Mouse (Mus musculus) embryonic facial prominence, embryonic 13.5 days (tissue): Measurements from ENCODE around the gene Pla1a. TPM values are rescaled to one million over a fixed set of nuclear protein-coding genes. Genes with fewer than 3 reads are reported as not detected.

Source experiments
- ATAC-seq: fragments of 200-750 bp; cut with Nextera tagmentation; 2 replicates; pipeline ENCODE4 v1.8.0; 2017; ENCODE audit warnings: low read depth; ENCODE audit not compliant: insufficient number of reproducible peaks, insufficient read depth, low FRiP score, low TSS enrichment
- H3K27ac ChIP-seq: fragments of 300-500 bp; sonication (generic); 2 replicates; pipeline ENCODE4 v1.5.1; 2015; ENCODE audit warnings: moderate library complexity, mild to moderate bottlenecking, inconsistent platforms
- H3K27me3 ChIP-seq: fragments of 300-500 bp; sonication (generic); 2 replicates; pipeline ENCODE4 v1.6.1; 2015; ENCODE audit warnings: mild to moderate bottlenecking, inconsistent platforms
- H3K36me3 ChIP-seq: fragments of 300-500 bp; sonication (generic); 2 replicates; pipeline ENCODE4 v1.6.1; 2015; ENCODE audit warnings: mild to moderate bottlenecking, inconsistent platforms
- H3K4me1 ChIP-seq: fragments of 300-500 bp; sonication (generic); 2 replicates; pipeline ENCODE4 v1.6.1; 2015; ENCODE audit warnings: inconsistent platforms
- H3K4me2 ChIP-seq: fragments of 300-500 bp; sonication (generic); 2 replicates; pipeline ENCODE4 v1.6.1; 2015; ENCODE audit warnings: moderate library complexity, mild to moderate bottlenecking, inconsistent platforms
- H3K4me3 ChIP-seq: fragments of 300-500 bp; sonication (generic); 2 replicates; pipeline ENCODE4 v1.5.1; 2015; ENCODE audit warnings: mild to moderate bottlenecking, inconsistent platforms
- H3K9ac ChIP-seq: fragments of 300-500 bp; sonication (generic); 2 replicates; pipeline ENCODE4 v1.6.1; 2015; ENCODE audit warnings: mild to moderate bottlenecking, inconsistent platforms
- H3K9me3 ChIP-seq: fragments of 300-500 bp; sonication (generic); 2 replicates; pipeline ENCODE4 v1.6.1; 2016; ENCODE audit warnings: inconsistent platforms
- WGBS: fragments of 180-500 bp; shearing (Covaris S2); methylation state at CpG from one replicate; pipeline ENCODE4 v1.1.7; 2015; ENCODE audit warnings: mixed read lengths; 5-methylcytosine and 5-hydroxymethylcytosine counted together
- polyA plus RNA-seq: library from polyadenylated mRNA; unstranded; fragments of >200 nt; fragmentation: Nextera tagmentation; extraction: Ambion mirVana; gene quantifications from 2 replicates; pipeline ENCODE4 v1.2.1, GENCODE M21; 2015

Gene Pla1a
- polyA plus RNA-seq, 1 experiment from 2014 or later: 0.20 TPM

DNA sequence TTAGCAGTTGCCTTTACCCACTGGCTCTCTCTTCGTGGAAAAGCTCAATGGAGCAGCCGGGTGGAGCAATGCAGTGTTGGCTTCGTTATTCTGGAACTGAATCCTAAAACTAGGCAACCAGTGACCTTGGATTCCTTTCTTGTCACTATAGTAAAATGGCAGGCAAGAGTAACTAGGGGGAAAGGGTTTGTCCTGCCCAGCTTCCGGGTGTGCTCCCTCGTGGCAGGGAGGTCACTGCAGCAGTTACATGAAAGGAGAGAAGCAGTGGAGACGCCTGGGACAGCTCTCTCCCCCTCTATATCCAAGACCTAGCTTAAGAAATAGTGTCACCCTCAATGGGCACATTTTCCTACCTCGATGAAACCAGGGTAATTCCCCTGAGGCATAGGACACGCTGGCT lies 36.5 kb upstream of the Pla1a start:
- no peaks in the 10 kb centered on the region for H3K36me3 ChIP-seq
- H3K27me3 ChIP-seq: no peaks in the 10 kb centered on the region
- 63% methylated on average over 8 of the region's 8 CpGs for WGBS
- no peaks in the 10 kb centered on the region for H3K9me3 ChIP-seq
- H3K4me1 ChIP-seq: no peaks in the 10 kb centered on the region
- no peak overlapping the region for H3K4me2 ChIP-seq
- no peak for ATAC-seq
- no peak overlapping the region for H3K9ac ChIP-seq
- H3K4me3 ChIP-seq: no peak overlapping the region
- no peak overlapping the region for H3K27ac ChIP-seq

DNA sequence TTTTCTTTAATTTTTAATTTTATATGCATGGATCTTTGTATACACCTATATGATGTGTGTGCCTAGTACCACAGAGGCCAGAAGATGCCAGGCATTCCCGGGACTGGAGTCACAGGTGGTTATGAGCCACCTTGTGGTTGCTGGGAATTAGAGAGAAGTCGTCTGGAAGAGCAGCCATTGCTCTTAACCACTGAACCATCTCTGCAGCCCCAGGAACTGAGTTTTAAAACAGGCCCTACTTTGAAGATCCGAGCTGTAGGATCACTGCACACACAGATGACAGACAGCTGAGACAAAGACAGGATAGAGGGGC lies 35.7 kb upstream of the Pla1a start:
- H3K4me2 ChIP-seq: no peak overlapping the region
- H3K27me3 ChIP-seq: no peaks in the 10 kb centered on the region
- H3K9me3 ChIP-seq: no peaks in the 10 kb centered on the region
- WGBS: 41% methylated on average over 3 of the region's 3 CpGs
- no peaks in the 10 kb centered on the region for H3K36me3 ChIP-seq
- no peaks in the 10 kb centered on the region for H3K4me1 ChIP-seq
- H3K9ac ChIP-seq: no peak overlapping the region
- no peak for ATAC-seq
- H3K27ac ChIP-seq: no peak overlapping the region
- H3K4me3 ChIP-seq: no peak overlapping the region

- Histone ChIP-seq H3K4me2 (no peak overlapping the region), H3K9ac (no peak overlapping the region), H3K4me3 (no peak overlapping the region), H3K36me3 (no peaks in the 10 kb centered on the region), H3K27ac (no peak overlapping the region), H3K4me1 (no peaks in the 10 kb centered on the region), H3K27me3 (no peaks in the 10 kb centered on the region), H3K9me3 (no peaks in the 10 kb centered on the region)
- ATAC-seq: no peak
- WGBS: 77% methylated on average over 8 of the region's 8 CpGs
Measured at GRCm38 (mm10) chr16:38467917-38468705, 35.2 kb upstream of the Pla1a start.

- Histone ChIP-seq H3K27ac (no peak overlapping the region), H3K36me3 (no peaks in the 10 kb centered on the region), H3K9ac (no peak overlapping the region), H3K4me3 (no peak overlapping the region), H3K27me3 (no peaks in the 10 kb centered on the region), H3K4me1 (no peaks in the 10 kb centered on the region), H3K4me2 (no peak overlapping the region), H3K9me3 (no peaks in the 10 kb centered on the region)
- 84% methylated on average over 13 of the region's 13 CpGs for WGBS
- ATAC-seq: no peak
Measured at GRCm38 (mm10) chr16:38467091-38467916, 34.4 kb upstream of the Pla1a start.

DNA sequence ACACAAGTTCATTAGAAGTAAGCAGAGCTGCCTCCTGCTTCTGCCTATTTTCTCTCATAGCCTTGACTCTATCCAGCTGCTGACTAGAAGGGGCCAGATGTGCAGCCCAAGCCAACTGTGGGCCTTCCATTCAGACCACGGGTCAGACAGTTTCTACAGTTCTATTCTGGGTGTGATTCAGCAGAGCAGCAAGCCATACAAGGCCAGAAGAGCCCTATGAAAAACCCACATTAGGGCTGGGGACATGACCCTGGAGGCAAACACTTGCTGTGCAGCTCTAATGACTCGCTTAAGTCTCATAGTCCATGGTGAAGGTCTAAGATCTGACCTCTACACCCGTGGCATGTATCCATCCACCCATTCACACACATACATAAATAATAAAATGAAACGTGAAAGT lies 33.1 kb upstream of the Pla1a start:
- Histone ChIP-seq H3K4me3 (no peak overlapping the region), H3K9me3 (no peaks in the 10 kb centered on the region), H3K27ac (no peak overlapping the region), H3K4me1 (no peaks in the 10 kb centered on the region), H3K36me3 (no peaks in the 10 kb centered on the region), H3K9ac (no peak overlapping the region), H3K27me3 (no peaks in the 10 kb centered on the region), H3K4me2 (no peak overlapping the region)
- WGBS: 83% methylated on average over 4 of the region's 4 CpGs
- no peak for ATAC-seq

DNA sequence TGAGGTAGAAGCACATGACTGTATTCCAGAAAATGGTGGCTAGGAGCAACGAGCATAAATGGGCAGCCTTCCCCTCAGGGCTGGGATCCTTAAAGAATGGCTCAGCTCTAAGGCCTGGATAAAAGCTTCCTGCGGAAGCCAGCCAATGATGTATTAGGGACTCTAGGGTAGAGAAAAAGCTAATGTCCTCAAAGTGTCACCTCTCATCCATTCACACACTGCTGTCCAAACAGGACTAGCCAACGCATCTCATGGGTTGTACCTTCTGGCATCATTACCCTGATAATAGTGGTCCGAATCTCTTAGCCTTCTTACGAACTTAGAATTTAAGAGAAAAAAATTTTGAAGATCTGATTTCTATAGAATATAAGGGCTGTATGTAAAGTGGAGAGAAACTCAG lies 30.4 kb upstream of the Pla1a start:
- no peaks in the 10 kb centered on the region for H3K4me1 ChIP-seq
- no peak overlapping the region for H3K9ac ChIP-seq
- H3K36me3 ChIP-seq: no peaks in the 10 kb centered on the region
- no peak overlapping the region for H3K4me2 ChIP-seq
- no peaks in the 10 kb centered on the region for H3K9me3 ChIP-seq
- no peak overlapping the region for H3K27ac ChIP-seq
- 88% methylated on average over 5 of the region's 5 CpGs for WGBS
- H3K27me3 ChIP-seq: no peaks in the 10 kb centered on the region
- no peak for ATAC-seq
- no peak overlapping the region for H3K4me3 ChIP-seq

DNA sequence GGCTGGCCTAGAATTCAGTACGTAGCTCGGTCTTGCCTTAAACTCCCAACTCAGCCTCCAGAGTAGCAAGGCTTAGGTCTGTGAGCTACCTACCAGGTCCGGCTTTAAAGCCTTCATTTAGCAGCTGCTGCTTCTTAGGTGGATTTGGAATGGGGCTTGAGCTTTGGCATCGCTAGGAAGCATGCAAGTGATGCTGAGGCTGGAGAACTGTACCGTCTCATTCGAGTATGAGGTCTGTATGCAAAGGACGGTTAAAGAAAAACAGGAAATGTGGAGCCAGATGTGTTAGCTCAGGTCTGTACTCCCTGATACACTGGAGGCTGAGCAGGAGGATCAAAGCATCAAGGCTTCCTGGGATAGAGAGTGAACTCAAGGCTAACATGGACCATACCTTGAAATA lies 29.2 kb upstream of the Pla1a start:
- H3K27me3 ChIP-seq: no peaks in the 10 kb centered on the region
- H3K4me3 ChIP-seq: no peak overlapping the region
- no peak overlapping the region for H3K27ac ChIP-seq
- no peaks in the 10 kb centered on the region for H3K4me1 ChIP-seq
- no peak overlapping the region for H3K4me2 ChIP-seq
- H3K9me3 ChIP-seq: no peaks in the 10 kb centered on the region
- H3K36me3 ChIP-seq: no peaks in the 10 kb centered on the region
- no peak for ATAC-seq
- WGBS: 84% methylated on average over 7 of the region's 7 CpGs
- H3K9ac ChIP-seq: no peak overlapping the region

DNA sequence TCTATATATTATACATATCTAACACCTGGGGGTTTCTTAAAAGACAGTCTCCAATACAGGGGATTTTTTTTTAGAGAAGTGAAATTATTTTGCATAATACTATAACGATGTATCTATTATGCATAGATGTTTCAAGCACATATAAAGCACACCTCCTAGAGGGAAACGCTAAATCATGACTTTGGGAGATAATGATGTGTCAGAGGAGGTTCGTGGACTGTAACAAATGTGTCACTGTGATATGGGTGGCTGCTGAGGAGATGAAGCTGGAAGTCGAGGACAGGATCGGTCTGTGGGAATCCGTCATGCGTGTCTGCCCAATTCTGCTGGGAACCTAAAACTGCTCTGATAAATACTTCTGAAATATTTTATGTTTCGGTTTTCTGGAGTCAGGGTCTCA lies 28.8 kb upstream of the Pla1a start:
- Histone ChIP-seq H3K4me3 (no peak overlapping the region), H3K9ac (no peak overlapping the region), H3K27me3 (no peaks in the 10 kb centered on the region), H3K36me3 (no peaks in the 10 kb centered on the region), H3K4me2 (no peak overlapping the region), H3K9me3 (no peaks in the 10 kb centered on the region), H3K27ac (no peak overlapping the region), H3K4me1 (no peaks in the 10 kb centered on the region)
- ATAC-seq: no peak
- 84% methylated on average over 8 of the region's 8 CpGs for WGBS

DNA sequence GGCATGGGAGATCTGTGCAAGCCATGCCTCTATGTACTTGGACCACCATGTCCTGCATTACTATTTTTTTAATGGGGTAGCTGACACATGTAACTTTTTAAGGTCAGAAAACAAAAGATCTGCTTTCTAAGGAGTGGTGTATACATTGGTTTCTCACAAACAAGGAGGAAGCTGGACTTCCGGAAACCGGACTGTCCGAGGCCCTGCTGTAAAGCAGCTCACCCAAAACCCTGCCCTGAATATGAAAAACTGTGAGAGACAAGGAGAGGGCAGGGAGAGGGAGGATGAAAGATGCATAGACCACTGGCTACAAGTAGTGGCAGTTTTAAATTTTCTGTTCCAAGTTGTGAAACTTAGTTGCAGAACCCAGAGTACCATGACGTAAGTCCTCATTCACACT lies 27.0 kb upstream of the Pla1a start:
- no peaks in the 10 kb centered on the region for H3K9me3 ChIP-seq
- 87% methylated on average over 4 of the region's 4 CpGs for whole genome bisulfite sequencing
- H3K4me3 ChIP-seq: no peak overlapping the region
- H3K27ac ChIP-seq: no peak overlapping the region
- ATAC-seq: no peak
- H3K9ac ChIP-seq: no peak overlapping the region
- H3K36me3 ChIP-seq: no peaks in the 10 kb centered on the region
- H3K4me2 ChIP-seq: no peak overlapping the region
- H3K27me3 ChIP-seq: no peaks in the 10 kb centered on the region
- H3K4me1 ChIP-seq: no peaks in the 10 kb centered on the region

DNA sequence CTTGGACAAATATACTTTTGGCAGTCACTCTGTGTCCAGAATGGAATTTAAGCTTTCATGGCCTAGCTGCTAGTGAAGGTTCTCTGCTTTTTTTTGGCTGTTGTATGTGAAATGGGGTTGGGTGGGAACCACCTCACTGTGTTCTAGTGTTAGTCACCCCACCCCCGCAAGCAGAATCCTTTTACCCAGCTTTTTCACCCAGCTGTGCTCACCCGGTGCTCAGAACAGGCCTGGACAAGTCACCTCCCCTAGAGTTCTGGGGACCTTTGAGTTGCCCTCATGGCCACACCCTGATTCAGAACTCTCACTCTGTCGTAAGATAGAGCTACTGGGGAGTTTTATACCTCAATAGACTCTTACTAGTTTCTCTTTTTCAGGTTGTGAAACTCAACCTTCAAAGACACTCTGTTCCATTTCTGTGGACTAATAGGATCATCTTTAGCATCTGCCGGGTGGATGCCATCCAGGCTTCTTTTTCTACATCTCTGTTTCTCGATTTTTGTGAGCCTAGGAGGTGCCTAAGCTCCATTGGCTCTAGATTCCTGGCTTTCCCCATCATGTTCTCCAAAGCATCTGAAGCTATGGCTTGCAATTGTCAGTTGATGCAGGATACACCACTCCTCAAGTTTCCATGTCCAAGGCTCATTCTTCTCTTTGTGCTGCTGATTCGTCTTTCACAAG lies 25.8 kb upstream of the Pla1a start:
- Histone ChIP-seq H3K9ac (no peak overlapping the region), H3K4me1 (no peaks in the 10 kb centered on the region), H3K4me2 (no peak overlapping the region), H3K4me3 (no peak overlapping the region), H3K9me3 (no peaks in the 10 kb centered on the region), H3K36me3 (no peaks in the 10 kb centered on the region), H3K27ac (no peak overlapping the region), H3K27me3 (no peaks in the 10 kb centered on the region)
- WGBS: 68% methylated on average over 6 of the region's 6 CpGs
- ATAC-seq: no peak

GRCm38 (mm10) chr16:38456812-38457567 lies 24.0 kb upstream of the Pla1a start:
- H3K9me3 ChIP-seq: no peaks in the 10 kb centered on the region
- no peak overlapping the region for H3K4me3 ChIP-seq
- H3K27me3 ChIP-seq: no peaks in the 10 kb centered on the region
- 60% methylated on average over 11 of the region's 11 CpGs for WGBS
- H3K4me2 ChIP-seq: no peak overlapping the region
- H3K9ac ChIP-seq: no peak overlapping the region
- ATAC-seq: no peak
- no peak overlapping the region for H3K27ac ChIP-seq
- peaks cover 1% of the 10 kb centered on the region; the same call in 1 of the 2 replicates for H3K4me1 ChIP-seq
- no peaks in the 10 kb centered on the region for H3K36me3 ChIP-seq
